Mouse (Mus musculus): ENCODE data around the gene Mcm5. TPM values are rescaled to one million over a fixed set of nuclear protein-coding genes. Genes with fewer than 3 reads are reported as not detected.

Gene Mcm5
- total RNA-seq (2021) = 10 to 100 TPM; 35.5 to 36.3 TPM
- long read RNA-seq, experiment 1, transcript Mcm5-201 (17 exons, 3,381 nt) = major isoform, 30 of 70 reads
- long read RNA-seq, experiment 1, transcript Mcm5-205 (16 exons, 2,653 nt) = minor isoform, 22 of 70 reads
- long read RNA-seq, experiment 1, transcript Mcm5-203 (17 exons, 2,604 nt) = minor isoform, 7 of 70 reads
- long read RNA-seq, experiment 1, partial matches to known transcripts = 4 of 70 reads
- long read RNA-seq, experiment 1, other reads (novel, unspliced or antisense) = 7 of 70 reads
- long read RNA-seq, experiment 2, transcript Mcm5-203 (17 exons, 2,604 nt) = minor isoform, 11 of 82 reads
- long read RNA-seq, experiment 2, transcript Mcm5-205 (16 exons, 2,653 nt) = major isoform, 34 of 82 reads
- long read RNA-seq, experiment 2, transcript Mcm5-201 (17 exons, 3,381 nt) = minor isoform, 27 of 82 reads
- long read RNA-seq, experiment 2, partial matches to known transcripts = 6 of 82 reads
- long read RNA-seq, experiment 2, other reads (novel, unspliced or antisense) = 4 of 82 reads

DNA sequence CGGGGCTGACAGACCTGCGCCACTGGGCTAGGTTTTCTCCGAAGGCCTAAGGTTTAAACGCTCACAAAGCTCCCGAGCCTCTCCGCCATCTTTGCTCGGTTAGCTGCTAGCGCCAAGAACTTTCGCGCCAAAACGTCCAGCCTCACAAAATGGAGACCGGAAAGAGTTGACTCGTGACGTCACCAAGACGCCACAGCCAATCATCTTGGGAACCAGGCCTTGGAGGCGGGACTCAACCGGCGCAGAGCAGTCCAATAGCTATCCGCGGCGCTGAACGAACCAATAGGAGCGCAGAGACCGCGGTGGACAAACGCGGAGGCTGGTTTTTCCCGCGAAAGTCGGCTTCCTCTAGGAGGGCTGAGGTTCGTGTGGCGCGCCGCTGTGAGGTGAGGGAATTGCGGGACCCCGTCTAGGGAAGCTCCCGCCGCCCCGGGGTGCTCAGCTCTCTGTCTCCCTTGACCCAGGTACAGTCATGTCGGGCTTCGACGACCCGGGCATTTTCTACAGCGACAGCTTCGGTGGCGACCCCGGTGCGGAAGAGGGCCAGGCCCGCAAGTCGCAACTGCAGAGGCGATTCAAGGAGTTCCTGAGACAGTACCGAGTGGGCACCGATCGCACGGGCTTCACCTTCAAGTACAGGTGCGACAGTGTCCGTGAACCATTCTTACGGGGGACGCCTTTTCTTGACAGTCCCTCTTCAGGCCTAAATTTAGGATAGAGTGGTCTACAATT lies at the start of gene Mcm5:
Gene Mcm5, plus strand, starts transcription at position 334 of the 732 bp plus-strand sequence.
- peak; percentile 95 to 99 for DNase-seq (ENCODE audit: low spot score in 2 of 2)

DNA sequence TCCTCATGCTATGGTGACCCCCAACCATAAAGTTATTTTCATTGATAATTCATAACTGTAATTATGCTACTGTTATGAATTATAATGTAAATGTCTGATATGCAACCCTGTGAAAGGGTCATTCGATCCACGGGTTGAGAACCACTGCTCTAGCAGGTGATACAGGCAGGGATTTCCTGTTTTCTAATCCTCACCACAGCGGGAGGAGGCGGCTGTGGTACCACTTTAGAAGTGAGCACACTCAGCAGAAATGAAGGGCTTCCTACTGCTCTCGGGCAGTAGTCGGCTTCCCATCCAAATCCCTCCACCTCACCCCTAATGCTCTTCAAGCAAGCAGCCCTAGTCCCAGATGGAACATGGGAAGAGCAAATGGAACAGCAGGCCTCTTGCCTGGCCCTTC lies 49.3 kb upstream of the Mcm5 start:
- DNase-seq (ENCODE audit: low spot score in 2 of 2) = no peak

- DNase-seq (ENCODE audit: low spot score in 2 of 2) = no peak
Observed at GRCm38 (mm10) chr8:75060815-75061214, 48.6 kb upstream of the Mcm5 start.

DNA sequence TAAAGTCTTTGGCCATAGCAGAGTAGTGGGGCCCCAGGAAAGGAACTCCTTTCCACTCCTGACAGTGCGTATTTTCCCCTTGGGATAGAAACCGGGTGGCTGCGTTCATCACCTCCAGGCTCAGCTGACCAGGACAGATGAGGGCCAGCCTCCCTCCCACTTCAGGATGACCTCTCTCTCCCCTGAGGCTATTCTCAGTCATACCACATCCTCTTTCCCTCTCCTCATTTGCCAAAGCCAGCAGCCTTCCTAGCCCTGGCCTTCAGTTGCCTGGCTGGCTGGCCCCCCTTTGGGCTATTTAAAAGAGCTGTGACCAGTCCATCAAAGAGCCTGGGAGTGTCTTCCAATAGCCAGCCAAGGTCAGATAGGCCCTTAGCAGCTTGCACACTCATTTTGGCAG lies 46.1 kb upstream of the Mcm5 start:
- DNase-seq (ENCODE audit: low spot score in 2 of 2) = no peak

DNA sequence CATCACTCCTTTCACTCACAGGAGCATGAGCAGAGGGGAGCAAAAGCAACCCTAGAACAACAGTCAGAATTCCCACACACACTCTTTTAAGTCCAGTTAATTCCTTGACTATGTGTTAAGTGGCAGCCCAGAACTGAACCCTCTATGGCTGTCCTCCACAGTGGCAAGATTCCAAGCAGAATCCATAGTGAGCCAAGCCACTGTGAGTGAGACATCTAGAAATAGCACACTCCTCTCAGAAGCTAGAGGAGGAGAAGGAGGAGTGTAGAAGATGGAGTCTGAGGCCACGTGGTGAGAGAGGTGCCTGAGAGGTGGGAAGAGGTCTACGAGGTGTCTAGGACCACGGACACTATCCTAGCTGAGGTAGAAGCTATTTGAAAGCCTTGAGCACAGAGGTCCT lies 44.6 kb upstream of the Mcm5 start:
- DNase-seq (ENCODE audit: low spot score in 2 of 2) = no peak

DNA sequence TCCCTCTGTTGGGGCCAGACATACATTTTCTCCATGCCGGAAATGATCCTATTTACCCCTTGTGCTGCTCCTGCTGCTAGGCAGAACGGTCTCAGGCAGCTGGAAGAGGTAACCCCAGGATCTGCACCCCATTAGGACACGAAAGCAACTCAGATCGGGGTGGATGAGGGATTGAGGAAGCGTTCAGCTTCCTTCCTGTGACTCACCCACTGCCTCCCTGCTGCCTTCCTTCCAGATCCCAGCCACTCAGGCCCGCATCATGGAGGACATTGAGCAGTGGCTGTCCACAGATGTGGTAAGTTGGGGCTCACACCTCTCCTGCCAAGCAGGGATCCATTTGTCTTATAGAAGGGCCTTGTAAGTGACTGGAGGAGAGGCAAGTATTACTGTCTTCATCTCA lies 42.1 kb upstream of the Mcm5 start:
- no peak for DNase-seq (ENCODE audit: low spot score in 2 of 2)

- DNase-seq (ENCODE audit: low spot score in 2 of 2) = no peak
Observed at GRCm38 (mm10) chr8:75070297-75070696, 39.1 kb upstream of the Mcm5 start.

DNA sequence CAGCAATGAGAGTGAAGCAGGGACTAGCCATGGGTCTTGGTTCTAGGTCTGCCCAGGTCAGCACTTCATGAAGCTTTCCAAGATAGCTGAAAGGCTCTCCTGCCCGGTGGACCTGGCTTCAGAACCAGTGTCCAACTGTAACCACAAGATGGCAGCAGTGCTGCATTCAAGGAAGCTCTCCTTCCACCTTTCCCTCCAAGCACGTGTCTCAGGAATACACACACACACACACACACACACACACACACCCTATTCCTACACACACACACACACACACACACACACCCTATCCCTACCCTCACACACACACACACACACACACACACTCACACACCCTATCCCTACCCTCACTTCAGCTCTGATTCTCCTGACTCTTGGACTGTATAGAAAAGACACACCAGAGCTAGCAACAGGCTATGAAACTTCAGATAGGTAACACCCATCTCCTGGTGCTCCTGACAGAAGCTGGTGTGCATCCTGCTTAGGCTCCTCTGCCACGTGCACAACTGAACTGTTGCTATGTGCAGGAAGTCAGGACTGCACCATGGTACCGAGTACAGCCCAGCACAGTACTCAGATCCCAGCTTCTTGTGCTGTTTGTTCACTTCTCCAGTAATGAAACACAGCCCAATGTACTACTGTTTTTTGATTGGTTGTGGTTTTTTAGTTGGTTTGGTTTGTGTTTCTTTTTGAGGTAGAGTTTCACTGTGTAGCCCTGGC lies 37.6 kb upstream of the Mcm5 start:
- peak; percentile 50 to 75 for DNase-seq (ENCODE audit: low spot score in 2 of 2)

DNA sequence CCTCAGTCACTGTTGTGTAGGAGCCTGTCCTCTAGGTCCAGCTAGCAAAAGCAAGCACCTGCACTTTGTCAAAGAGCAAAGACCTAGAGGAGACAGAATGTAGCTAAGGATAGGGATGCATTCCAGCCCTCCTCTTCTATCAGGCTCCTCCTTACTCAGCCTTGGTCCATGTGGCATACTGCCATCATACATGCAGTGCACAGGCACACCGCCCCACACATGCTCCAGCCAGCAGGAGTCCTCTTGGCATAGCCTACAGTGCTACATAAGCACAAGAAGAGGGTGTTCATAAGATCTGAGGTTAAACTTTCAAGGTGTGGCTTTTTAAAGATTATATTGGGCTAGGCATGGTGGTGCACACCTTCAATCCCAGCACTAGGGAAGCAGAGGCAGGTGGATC lies 34.5 kb upstream of the Mcm5 start:
- no peak for DNase-seq (ENCODE audit: low spot score in 2 of 2)

- no peak for DNase-seq (ENCODE audit: low spot score in 2 of 2)
Observed at GRCm38 (mm10) chr8:75078215-75078614, 31.2 kb upstream of the Mcm5 start.

GRCm38 (mm10) chr8:75078851-75079250 lies 30.5 kb upstream of the Mcm5 start:
- DNase-seq (ENCODE audit: low spot score in 2 of 2) = no peak

DNA sequence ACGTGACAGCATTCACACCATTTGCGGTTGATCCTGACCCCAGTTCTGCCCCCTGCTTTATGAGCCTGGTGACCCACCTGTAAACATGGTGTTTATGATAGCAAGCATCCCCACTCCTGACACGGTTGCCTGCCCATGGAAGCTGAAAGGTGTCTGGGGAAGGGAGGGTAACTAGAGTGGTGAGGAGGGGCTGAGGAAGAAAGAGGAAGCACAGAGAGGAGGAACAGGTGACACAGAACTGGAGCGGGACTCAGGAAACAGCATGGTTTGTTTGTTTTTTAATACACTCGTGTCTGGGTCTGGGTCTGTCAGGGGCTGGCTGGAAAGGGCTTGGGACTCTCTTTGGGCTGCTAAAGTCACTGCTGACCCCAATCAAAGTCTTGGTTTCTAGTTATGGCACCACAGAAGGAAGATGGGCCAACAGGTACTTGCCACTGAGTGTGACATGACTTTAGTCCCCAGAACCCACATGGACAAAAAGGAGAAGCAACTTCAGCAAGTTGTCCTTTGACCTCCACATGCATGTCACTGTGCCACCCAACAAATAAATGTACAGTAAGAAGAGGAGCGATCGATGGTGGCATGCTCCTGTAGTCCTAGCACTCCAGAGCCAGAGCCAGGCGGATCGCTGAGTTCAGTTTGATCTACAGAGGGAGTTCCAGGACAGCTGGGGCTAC lies 27.9 kb upstream of the Mcm5 start:
- DNase-seq (ENCODE audit: low spot score in 2 of 2) = no peak

DNA sequence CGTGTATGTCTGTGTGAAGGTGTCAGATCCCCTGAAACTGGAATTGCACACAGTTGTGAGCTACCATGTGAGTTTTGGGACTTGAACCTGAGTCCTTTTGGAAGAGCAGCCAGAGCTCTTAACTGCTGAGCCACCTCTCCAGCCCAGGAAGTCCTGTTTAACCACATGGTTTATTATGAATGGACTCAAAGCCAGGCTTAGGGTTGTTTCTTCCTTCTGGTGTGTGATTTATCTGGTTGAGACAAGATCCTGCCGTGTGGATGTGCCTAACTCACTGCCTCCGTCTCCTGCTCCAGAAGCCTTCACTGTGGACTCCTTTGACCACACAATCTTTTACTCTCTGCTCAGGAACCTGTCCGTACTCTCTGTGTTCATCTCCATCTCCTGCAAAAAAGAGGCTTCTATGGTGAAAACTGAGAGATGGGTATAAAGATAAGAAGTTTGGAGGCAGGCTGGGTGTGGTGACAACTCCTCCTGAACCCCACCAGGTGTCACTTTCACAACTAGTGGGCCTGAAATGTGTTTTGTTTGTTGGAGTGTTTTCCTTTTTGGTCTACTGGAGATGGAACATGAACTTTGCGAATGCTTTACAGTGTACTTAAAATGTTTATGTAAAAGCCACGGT lies 27.1 kb upstream of the Mcm5 start:
- DNase-seq (ENCODE audit: low spot score in 2 of 2) = no peak

DNA sequence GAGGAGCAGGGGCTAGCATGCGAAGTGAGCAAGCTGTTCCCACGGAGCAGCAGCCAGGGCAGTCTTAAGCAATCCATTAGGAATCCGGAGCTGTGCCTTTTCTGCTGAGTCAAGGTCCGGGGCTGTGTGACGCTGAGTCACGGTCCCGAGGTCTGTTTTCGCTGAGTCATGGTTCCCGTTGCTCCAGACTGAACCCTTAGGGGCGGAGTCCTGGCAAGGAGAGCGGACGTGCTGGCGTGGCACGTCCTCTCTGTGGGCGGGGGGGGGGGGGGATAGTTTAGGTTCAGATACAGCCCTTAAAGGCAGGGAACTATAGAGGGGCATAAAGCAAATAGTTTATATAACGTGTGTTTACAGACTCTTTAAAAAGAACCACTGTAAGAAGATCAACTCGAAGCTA lies 25.5 kb upstream of the Mcm5 start:
- DNase-seq (ENCODE audit: low spot score in 2 of 2) = peak; percentile 77 to 94

GRCm38 (mm10) chr8:75084382-75085064 lies 24.8 kb upstream of the Mcm5 start:
- no peak for DNase-seq (ENCODE audit: low spot score in 2 of 2)

DNA sequence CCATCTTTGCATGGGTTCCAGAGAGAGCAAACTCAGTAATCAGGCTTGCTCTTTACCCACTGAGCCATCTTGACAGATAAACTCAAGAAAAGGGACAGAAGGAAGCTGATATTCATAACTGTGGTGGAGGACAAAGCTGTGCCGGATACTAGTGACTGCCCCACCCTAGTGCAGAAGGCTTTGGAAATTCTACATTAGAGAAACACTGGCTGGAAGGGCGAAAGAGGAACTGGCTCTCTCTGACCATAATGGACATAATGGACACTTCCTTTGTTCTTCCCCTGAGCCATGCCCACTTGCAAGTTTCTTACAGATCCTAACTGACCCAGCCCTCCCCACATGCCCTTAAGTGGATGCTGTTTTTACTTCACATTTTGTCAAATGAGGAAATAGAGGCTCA lies 23.4 kb upstream of the Mcm5 start:
- no peak for DNase-seq (ENCODE audit: low spot score in 2 of 2)

DNA sequence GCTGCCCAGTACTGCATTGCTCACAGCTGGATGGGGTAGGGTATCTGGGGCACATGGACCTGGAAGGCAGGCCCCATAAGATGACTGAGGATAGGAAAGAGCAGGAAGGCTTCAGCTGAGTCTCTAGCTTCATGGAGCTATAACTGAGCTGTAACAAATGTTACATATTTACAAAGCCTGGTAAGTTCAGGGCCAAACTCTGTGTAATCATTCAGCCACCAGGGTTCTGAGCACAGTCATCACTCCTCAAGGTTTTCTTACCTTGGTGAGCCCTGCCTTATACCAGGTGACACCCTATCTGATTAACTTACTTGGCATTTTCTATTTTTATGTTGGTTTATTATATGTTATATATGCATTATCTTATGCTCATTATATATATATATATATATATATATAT lies 22.2 kb upstream of the Mcm5 start:
- no peak for DNase-seq (ENCODE audit: low spot score in 2 of 2)

DNA sequence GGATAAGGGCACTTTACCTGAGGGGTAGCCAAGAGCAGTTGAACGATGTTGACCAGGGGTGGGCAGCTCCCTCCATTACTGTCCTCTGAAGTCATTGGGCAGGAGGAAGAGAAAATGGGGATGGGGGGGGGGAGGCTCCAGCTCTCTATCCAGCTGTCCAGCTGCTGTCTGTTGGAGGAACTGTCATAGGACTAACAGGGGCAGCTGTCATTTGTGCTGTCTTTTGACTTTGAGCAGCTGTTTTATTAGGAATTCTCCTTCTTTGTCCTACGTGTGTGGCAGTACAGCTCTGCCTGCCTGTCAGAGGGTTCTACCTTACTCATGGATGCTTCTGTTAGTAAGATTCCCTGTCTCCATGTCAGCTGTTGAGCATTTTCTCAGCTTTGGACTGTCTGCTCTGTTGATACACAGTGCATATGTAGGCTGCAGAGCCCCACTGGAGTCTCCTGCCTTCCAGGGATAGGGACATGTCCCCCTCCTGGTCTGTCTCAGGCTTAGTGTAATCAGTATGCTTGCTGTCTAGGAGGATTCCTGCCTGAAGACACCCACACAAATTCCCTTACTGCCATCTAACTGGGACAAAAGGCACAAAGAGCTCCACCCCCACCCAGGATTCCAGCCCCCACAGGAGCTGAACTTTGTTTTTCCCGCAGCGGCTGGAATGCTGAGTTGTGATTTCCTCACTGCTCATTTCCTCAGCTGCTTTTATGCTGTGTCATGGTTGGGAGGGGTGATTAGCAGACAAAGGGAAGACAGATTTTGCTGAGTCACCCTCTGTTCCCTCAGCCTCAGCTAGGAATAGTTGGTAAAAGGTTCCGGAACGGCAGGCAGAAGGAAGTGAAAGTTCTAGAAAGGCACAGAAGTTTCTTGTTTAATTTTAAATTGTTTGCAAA lies 20.1 kb upstream of the Mcm5 start:
- peak; percentile 42 to 77 for DNase-seq (ENCODE audit: low spot score in 2 of 2)

DNA sequence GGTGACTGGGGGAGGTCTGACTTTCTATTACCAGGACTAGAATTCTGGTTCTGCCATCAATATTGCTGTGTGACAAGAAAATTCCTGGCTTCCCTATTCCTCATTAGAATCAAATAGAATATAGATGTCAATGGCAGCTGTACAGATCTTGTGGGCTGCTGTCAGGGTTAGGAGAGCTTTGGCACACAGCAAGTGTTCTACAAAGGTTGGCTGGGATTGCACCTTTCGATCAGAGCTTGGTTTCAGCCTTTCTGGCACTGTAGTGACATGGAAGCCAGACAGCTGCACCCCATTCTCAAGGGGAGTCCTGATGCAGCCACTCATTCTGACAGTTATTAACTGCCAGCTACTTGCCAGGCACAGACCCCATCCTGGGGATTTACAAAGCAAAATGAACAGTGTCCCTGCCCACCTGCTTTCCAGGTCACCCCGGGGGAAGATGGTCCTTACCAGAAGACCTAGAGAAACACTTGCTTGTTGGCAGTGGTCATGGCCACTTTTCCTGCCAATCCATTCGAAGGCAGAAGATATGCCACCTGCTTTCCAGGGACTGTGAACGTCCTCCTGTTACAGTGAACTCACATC lies 18.5 kb upstream of the Mcm5 start:
- no peak for DNase-seq (ENCODE audit: low spot score in 2 of 2)

Measured in gastrocnemius, postnatal 4 days (tissue).